Mouse (Mus musculus) megakaryocyte, embryonic 14.5 days (primary cell): ENCODE results near the gene Nucks1.

Experiments used
- FLI1 ChIP-seq: IDR thresholded peaks from 2 replicates; pipeline ENCODE4 v1.6.1; 2012; ENCODE audit warnings: low read length, inconsistent platforms, mixed read lengths
- GATA1 ChIP-seq: IDR thresholded peaks from 3 replicates; pipeline ENCODE4 v1.6.1; 2012; ENCODE audit warnings: mixed read lengths, low read length, inconsistent platforms, borderline replicate concordance

GRCm38 (mm10) chr1:131866304-131866999 is 43.9 kb upstream of the Nucks1 start:
- TF ChIP-seq GATA1 (no peak), FLI1 (no peak)
